In genomic region chr13:92609486-92610310, GRCm38 (mm10) we compare ENCODE assay signal across 7 mouse cellular contexts. TPM values are rescaled to one million over a fixed set of nuclear protein-coding genes. Genes with fewer than 3 reads are reported as not detected.
DNase-seq lines count a peak whose midpoint lies in the region; ATAC-seq and TF ChIP-seq lines count a peak whose summit lies in the region.

No protein-coding gene starts in this region.

- H3K9me3 ChIP-seq in hindbrain, embryonic 15.5 days = no peaks in the 10 kb centered on the region
- no peaks in the 10 kb centered on the region for H3K9me3 ChIP-seq in midbrain, postnatal 0 days (ENCODE audit: low read length)

- H3K4me2 ChIP-seq in hindbrain, embryonic 15.5 days = peak overlapping the region; percentile 83
- peak overlapping the region; percentile 86 for H3K4me2 ChIP-seq in midbrain, postnatal 0 days (ENCODE audit: low read depth, low read length, poor library complexity, severe bottlenecking)

- H3K4me3 ChIP-seq in hindbrain, embryonic 15.5 days = peak overlapping the region; percentile 81
- peak overlapping the region; percentile 98 for H3K4me3 ChIP-seq in liver, adult 2 months (ENCODE audit: insufficient read depth, low read depth, low read length)
- peak overlapping the region; percentile 71 for H3K4me3 ChIP-seq in midbrain, postnatal 0 days (ENCODE audit: low read depth, low read length)

- peak overlapping the region; percentile 57; the same call in 1 of the 2 replicates for H3K9ac ChIP-seq in hindbrain, embryonic 15.5 days
- peak overlapping the region; percentile 85 for H3K9ac ChIP-seq in liver, adult 2 months (ENCODE audit: low read depth, low read length)
- peak overlapping the region; percentile 79; the same call in 1 of the 2 replicates for H3K9ac ChIP-seq in midbrain, postnatal 0 days (replicated peaks; ENCODE audit: low read length, poor library complexity, severe bottlenecking)

- peaks cover 6% of the 10 kb centered on the region for H3K79me2 ChIP-seq in liver, adult 2 months (ENCODE audit: control insufficient read depth, insufficient read depth, low read length)

- H3K36me3 ChIP-seq in hindbrain, embryonic 15.5 days = no peaks in the 10 kb centered on the region
- no peaks in the 10 kb centered on the region for H3K36me3 ChIP-seq in liver, adult 2 months (ENCODE audit: control insufficient read depth, insufficient read depth, low read length)
- H3K36me3 ChIP-seq in midbrain, postnatal 0 days (ENCODE audit: insufficient read depth, low read length) = no peaks in the 10 kb centered on the region

- DNase-seq in R1 (ENCODE audit: low read depth, low spot score) = peak; percentile 70
- peak; percentile 19 for DNase-seq in cerebellum, adult 9-10 months
- DNase-seq in gastrocnemius, adult 18-20 months (ENCODE audit: low spot score) = peak; percentile 34
- peak; percentile 79 for DNase-seq in liver, adult 2 months (ENCODE audit: extremely low read depth, low read depth, low spot score)
- peak; percentile 9 for DNase-seq in midbrain, postnatal 0 days (ENCODE audit: low spot score)
- DNase-seq in thymus, postnatal 10 days (ENCODE audit: low spot score in 2 of 2) = peak; percentile 53 to 57

- ATAC-seq in hindbrain, embryonic 15.5 days (ENCODE audit: low FRiP score, low read depth) = no peak
- no peak for ATAC-seq in midbrain, postnatal 0 days (ENCODE audit: low FRiP score)

- TF ChIP-seq CTCF in liver, adult 2 months (IDR thresholded peaks at IDR 0.05; ENCODE audit: low read depth, low read length) = no peak
- no peak for TF ChIP-seq CTCF in midbrain, postnatal 0 days (IDR thresholded peaks at IDR 0.05)

- no peaks in the 10 kb centered on the region for H3K27me3 ChIP-seq in hindbrain, embryonic 15.5 days
- no peaks in the 10 kb centered on the region for H3K27me3 ChIP-seq in liver, adult 2 months (ENCODE audit: control insufficient read depth, insufficient read depth, low read length)
- no peaks in the 10 kb centered on the region for H3K27me3 ChIP-seq in midbrain, postnatal 0 days (ENCODE audit: insufficient read depth, low read length)

- 12% methylated on average over 13 of the region's 13 CpGs for WGBS in hindbrain, embryonic 15.5 days
- 7% methylated on average over 13 of the region's 13 CpGs for WGBS in liver, adult 2 months
- 6% methylated on average over 13 of the region's 13 CpGs for WGBS in midbrain, postnatal 0 days

- H3K4me1 ChIP-seq in hindbrain, embryonic 15.5 days (replicated peaks) = peaks cover 26% of the 10 kb centered on the region
- peaks cover 6% of the 10 kb centered on the region for H3K4me1 ChIP-seq in liver, adult 2 months (ENCODE audit: control insufficient read depth, insufficient read depth, low read length)
- H3K4me1 ChIP-seq in midbrain, postnatal 0 days (ENCODE audit: insufficient read depth, low read length) = peaks cover 11% of the 10 kb centered on the region; the same call in 1 of the 2 replicates

- peak overlapping the region; percentile 81 for H3K27ac ChIP-seq in hindbrain, embryonic 15.5 days (replicated peaks)
- H3K27ac ChIP-seq in liver, adult 2 months (replicated peaks; ENCODE audit: insufficient read depth, low read depth, low read length) = peak overlapping the region; percentile 90
- H3K27ac ChIP-seq in midbrain, postnatal 0 days (ENCODE audit: low read depth, low read length) = peak overlapping the region; percentile 78

- no peak for TF ChIP-seq POLR2A in liver, adult 2 months (IDR thresholded peaks at IDR 0.05; ENCODE audit: extremely low read depth, insufficient read depth, low read length)

RNA-seq across cellular contexts. Expression of gene Serinc5, which starts 1.2 kb away (rescaled TPM):
- 1 to 10 TPM; 2.1 to 2.9 TPM for total RNA-seq in gastrocnemius, adult 18-20 months (2021)
- 17.2 and 17.5 TPM in 2 replicates for polyA plus RNA-seq in hindbrain, embryonic 15.5 days (2015; fragmentation: Nextera tagmentation; extraction: Ambion mirVana)
- total RNA-seq in liver, adult 2 months (2014; rRNA removed) = 18.0 and 24.1 TPM in 2 replicates
- 10.9 and 14.3 TPM in 2 replicates for polyA plus RNA-seq in liver, adult 2 months (2012; rRNA removed)
- 38.4 and 40.7 TPM in 2 replicates for total RNA-seq in midbrain, postnatal 0 days (2014; rRNA removed)
- 12.8 and 13.5 TPM in 2 replicates for polyA plus RNA-seq in midbrain, postnatal 0 days (2015; fragmentation: Nextera tagmentation; extraction: Ambion mirVana)

RNA-seq across cellular contexts. Expression of gene Spz1, which starts 33.7 kb away (rescaled TPM):
- not detected for total RNA-seq in gastrocnemius, adult 18-20 months (2021)
- not detected in 2 replicates for polyA plus RNA-seq in hindbrain, embryonic 15.5 days (2015; fragmentation: Nextera tagmentation; extraction: Ambion mirVana)
- total RNA-seq in liver, adult 2 months (2014; rRNA removed) = not detected in 2 replicates
- polyA plus RNA-seq in liver, adult 2 months (2012; rRNA removed) = not detected in 2 replicates
- not detected in 2 replicates for total RNA-seq in midbrain, postnatal 0 days (2014; rRNA removed)
- polyA plus RNA-seq in midbrain, postnatal 0 days (2015; fragmentation: Nextera tagmentation; extraction: Ambion mirVana) = not detected in 2 replicates

Comparison
In these comparisons a context has a peak if more than half of its experiments do, and no peak if none do; other contexts are left out.
1. DNase-seq: peak in every context shown above with its lines; median percentile 79 in liver, adult 2 months; 70 in R1; 55 in thymus, postnatal 10 days; 34 in gastrocnemius, adult 18-20 months; 19 in cerebellum, adult 9-10 months; 9 in midbrain, postnatal 0 days.